Mouse (Mus musculus) MEL (cell line): ENCODE measurements around the gene Rassf10. TPM values are rescaled to one million over a fixed set of nuclear protein-coding genes. Genes with fewer than 3 reads are reported as not detected.

ENCODE experiments used
- DNase-seq: peaks from one replicate; pipeline ENCODE4 v3.0.0; 2011; ENCODE audit warnings: low read depth, low spot score
- H3K27ac ChIP-seq: 2 replicates; pipeline ENCODE4 v1.5.1; 2012; ENCODE audit warnings: low read depth, mild to moderate bottlenecking, control low read depth, low read length, moderate library complexity; ENCODE audit not compliant: control insufficient read depth
- H3K27me3 ChIP-seq, 2 experiments: fragments of 150-350 bp in 1 of 2; sonication (generic) in 1 of 2; 2 replicates each; pipeline ENCODE4 v1.6.1; 2012; ENCODE audit warnings: low read length in 2 of 2, mild to moderate bottlenecking in 2 of 2, improper control_type of control experiment in 1 of 2, moderate library complexity in 1 of 2; ENCODE audit not compliant: insufficient read depth in 2 of 2, control insufficient read depth in 1 of 2
- H3K36me3 ChIP-seq, 2 experiments: 2 replicates each; pipeline ENCODE4 v1.6.1; 2012 to 2014; ENCODE audit warnings: low read length in 2 of 2, improper control_type of control experiment in 1 of 2, inconsistent platforms in 1 of 2, mild to moderate bottlenecking in 1 of 2; ENCODE audit not compliant: insufficient read depth in 2 of 2, control insufficient read depth in 1 of 2
- H3K4me1 ChIP-seq, 2 experiments: fragments of 150-350 bp in 1 of 2; sonication (generic) in 1 of 2; 2 replicates each; pipeline ENCODE4 v1.6.1; 2012; ENCODE audit warnings: low read length in 2 of 2, improper control_type of control experiment in 1 of 2, mild to moderate bottlenecking in 1 of 2; ENCODE audit not compliant: insufficient read depth in 2 of 2, control insufficient read depth in 1 of 2
- H3K4me3 ChIP-seq, 2 experiments: fragments of 150-350 bp in 1 of 2; sonication (generic) in 1 of 2; 2 replicates each; pipeline ENCODE4 v1.5.1; 2012; ENCODE audit warnings: low read depth in 2 of 2, low read length in 2 of 2, mild to moderate bottlenecking in 2 of 2, moderate library complexity in 2 of 2, control low read depth in 1 of 2, improper control_type of control experiment in 1 of 2; ENCODE audit not compliant: control insufficient read depth in 1 of 2, insufficient read depth in 1 of 2
- H3K79me2 ChIP-seq: 2 replicates; pipeline ENCODE4 v1.6.1; 2012; ENCODE audit warnings: mild to moderate bottlenecking, low read length, moderate library complexity; ENCODE audit not compliant: control insufficient read depth, poor library complexity, insufficient read depth
- H3K9ac ChIP-seq: 2 replicates; pipeline ENCODE4 v1.6.1; 2012; ENCODE audit warnings: low read depth, mild to moderate bottlenecking, control low read depth, low read length, moderate library complexity; ENCODE audit not compliant: control insufficient read depth, poor library complexity, severe bottlenecking
- H3K9me3 ChIP-seq: fragments of 150-350 bp; sonication (generic); replicated peaks from 2 replicates; pipeline ENCODE4 v1.6.1; 2012; ENCODE audit warnings: mild to moderate bottlenecking, low read length, improper control_type of control experiment, moderate library complexity; ENCODE audit not compliant: insufficient read depth
- BHLHE40 ChIP-seq: IDR thresholded peaks from 2 replicates; pipeline ENCODE4 v1.6.1; 2012; ENCODE audit warnings: low read depth, mild to moderate bottlenecking, inconsistent platforms, low read length, improper control_type of control experiment, borderline replicate concordance
- CHD1 ChIP-seq: IDR thresholded peaks from 2 replicates; pipeline ENCODE4 v1.6.1; 2012; ENCODE audit warnings: low read depth, mild to moderate bottlenecking, inconsistent platforms, low read length, improper control_type of control experiment
- CHD2 ChIP-seq: IDR thresholded peaks from 2 replicates; pipeline ENCODE4 v1.6.1; 2011; ENCODE audit warnings: low read length, improper control_type of control experiment
- CTCF ChIP-seq, 3 experiments: IDR thresholded peaks in 2 of 3; conservative IDR thresholded peaks in 1 of 3; 2 replicates each; pipeline ENCODE4 v1.5.1; 2011 to 2012; ENCODE audit warnings: low read length in 3 of 3, low read depth in 2 of 3, mild to moderate bottlenecking in 2 of 3, improper control_type of control experiment in 1 of 3, inconsistent platforms in 1 of 3, mixed read lengths in 1 of 3, moderate library complexity in 1 of 3; ENCODE audit not compliant: control insufficient read depth in 1 of 3, insufficient read depth in 1 of 3, poor library complexity in 1 of 3, severe bottlenecking in 1 of 3
- E2F4 ChIP-seq: IDR thresholded peaks from 2 replicates; pipeline ENCODE4 v1.6.1; 2011; ENCODE audit warnings: low read depth, low read length, improper control_type of control experiment, borderline replicate concordance
- EP300 ChIP-seq, 2 experiments: IDR thresholded peaks; 2 replicates each; pipeline ENCODE4 v1.6.1; 2011; ENCODE audit warnings: improper control_type of control experiment in 2 of 2, low read length in 2 of 2, low read depth in 1 of 2, mild to moderate bottlenecking in 1 of 2
- GABPA ChIP-seq: IDR thresholded peaks from 2 replicates; pipeline ENCODE4 v1.6.1; 2012; ENCODE audit warnings: low read depth, mild to moderate bottlenecking, inconsistent platforms, low read length, improper control_type of control experiment, moderate library complexity
- HCFC1 ChIP-seq: IDR thresholded peaks from 2 replicates; pipeline ENCODE4 v1.6.1; 2012; ENCODE audit warnings: low read depth, mild to moderate bottlenecking, inconsistent platforms, low read length, improper control_type of control experiment, moderate library complexity
- KAT2A ChIP-seq: conservative IDR thresholded peaks from 2 replicates; pipeline ENCODE4 v1.6.1; 2012; ENCODE audit warnings: low read depth, low read length, improper control_type of control experiment, inconsistent platforms
- MAZ ChIP-seq: IDR thresholded peaks from 2 replicates; pipeline ENCODE4 v1.6.1; 2012; ENCODE audit warnings: low read depth, mild to moderate bottlenecking, inconsistent platforms, low read length, improper control_type of control experiment
- MEF2A ChIP-seq: IDR thresholded peaks from 2 replicates; pipeline ENCODE4 v1.6.1; 2014; ENCODE audit warnings: low read depth, mild to moderate bottlenecking, inconsistent platforms, low read length, improper control_type of control experiment; ENCODE audit not compliant: poor library complexity, insufficient replicate concordance, severe bottlenecking; ENCODE audit errors: extremely low read depth
- MXI1 ChIP-seq: IDR thresholded peaks from 2 replicates; pipeline ENCODE4 v1.6.1; 2011; ENCODE audit warnings: mild to moderate bottlenecking, low read depth, low read length, improper control_type of control experiment
- POLR2A ChIP-seq, 2 experiments: IDR thresholded peaks; 2 replicates each; pipeline ENCODE4 v1.6.1; 2011 to 2012; ENCODE audit warnings: low read length in 2 of 2, mild to moderate bottlenecking in 2 of 2, control low read depth in 1 of 2, improper control_type of control experiment in 1 of 2, low read depth in 1 of 2, moderate library complexity in 1 of 2; ENCODE audit not compliant: control insufficient read depth in 1 of 2, insufficient read depth in 1 of 2, poor library complexity in 1 of 2
- POLR2AphosphoS5 ChIP-seq: IDR thresholded peaks from 2 replicates; pipeline ENCODE4 v1.6.1; 2012; ENCODE audit warnings: low read depth, borderline replicate concordance, mild to moderate bottlenecking, inconsistent platforms, low read length, moderate library complexity, mixed read lengths
- RAD21 ChIP-seq: IDR thresholded peaks from 2 replicates; pipeline ENCODE4 v1.6.1; 2011; ENCODE audit warnings: mild to moderate bottlenecking, low read depth, low read length, improper control_type of control experiment
- RCOR1 ChIP-seq: IDR thresholded peaks from 2 replicates; pipeline ENCODE4 v1.6.1; 2012; ENCODE audit warnings: low read depth, mild to moderate bottlenecking, inconsistent platforms, low read length, improper control_type of control experiment
- SMC3 ChIP-seq: IDR thresholded peaks from 2 replicates; pipeline ENCODE4 v1.6.1; 2011; ENCODE audit warnings: low read depth, low read length, improper control_type of control experiment
- TBP ChIP-seq: IDR thresholded peaks from 2 replicates; pipeline ENCODE4 v1.8.0; 2011; ENCODE audit warnings: low read depth, low read length, improper control_type of control experiment
- TCF12 ChIP-seq: IDR thresholded peaks from 2 replicates; pipeline ENCODE4 v1.6.1; 2014; ENCODE audit warnings: low read depth, mild to moderate bottlenecking, inconsistent platforms, low read length, improper control_type of control experiment, moderate library complexity
- ZC3H11A ChIP-seq: IDR thresholded peaks from 2 replicates; pipeline ENCODE4 v1.6.1; 2012; ENCODE audit warnings: low read depth, mild to moderate bottlenecking, inconsistent platforms, low read length, improper control_type of control experiment
- ZKSCAN1 ChIP-seq: IDR thresholded peaks from 2 replicates; pipeline ENCODE4 v1.6.1; 2012; ENCODE audit warnings: low read depth, mild to moderate bottlenecking, inconsistent platforms, low read length, improper control_type of control experiment, moderate library complexity
- ZNF384 ChIP-seq: IDR thresholded peaks from 2 replicates; pipeline ENCODE4 v1.6.1; 2012; ENCODE audit warnings: low read depth, mild to moderate bottlenecking, inconsistent platforms, low read length, improper control_type of control experiment
- polyA plus RNA-seq, 2 experiments: library from polyadenylated mRNA; stranded (reverse) in 1 of 2; unstranded in 1 of 2; fragments of >175 nt in 1 of 2; fragments of >200 nt in 1 of 2; gene quantifications; 2 replicates each; pipeline versions ENCODE4 v1.2.1 to v1.2.4; 2012; ENCODE audit warnings: low replicate concordance in 2 of 2, low read depth in 1 of 2; ENCODE audit not compliant: insufficient read length in 2 of 2, insufficient read depth in 1 of 2, missing spikeins in 1 of 2
- total RNA-seq: library from RNA; depleted of rRNA; stranded (reverse); fragments of 300-350 nt; gene quantifications from 2 replicates; pipeline ENCODE4 v1.2.3, GENCODE M21; 2012

Gene Rassf10
- total and polyA plus RNA-seq, 3 experiments: not detected

GRCm38 (mm10) chr7:112943056-112943455 is 10.7 kb upstream of the Rassf10 start:
- no peak overlapping the region for H3K9ac ChIP-seq
- no peak overlapping the region for H3K4me3 ChIP-seq
- H3K79me2 ChIP-seq: no peaks in the 10 kb centered on the region
- no peaks in the 10 kb centered on the region for H3K36me3 ChIP-seq
- TF ChIP-seq MAZ (no peak), RCOR1 (no peak)
- H3K27ac ChIP-seq: no peak overlapping the region
- H3K9me3 ChIP-seq: no peaks in the 10 kb centered on the region
- no peaks in the 10 kb centered on the region for H3K4me1 ChIP-seq
- H3K27me3 ChIP-seq: no peaks in the 10 kb centered on the region
- no peak for DNase-seq

- H3K4me1 ChIP-seq: no peaks in the 10 kb centered on the region
Observed at GRCm38 (mm10) chr7:112946706-112947105, 7.1 kb upstream of the Rassf10 start.

GRCm38 (mm10) chr7:112954351-112955102 is 765 bp downstream of the Rassf10 start:
- H3K36me3 ChIP-seq: no peaks in the 10 kb centered on the region
- H3K79me2 ChIP-seq: no peaks in the 10 kb centered on the region
- no peaks in the 10 kb centered on the region for H3K4me1 ChIP-seq
- H3K4me3 ChIP-seq: no peak overlapping the region
- no peak overlapping the region for H3K9ac ChIP-seq
- H3K27me3 ChIP-seq: no peaks in the 10 kb centered on the region
- no peak for TF ChIP-seq MXI1
- TF ChIP-seq RAD21: no peak
- no peak for TF ChIP-seq KAT2A
- TF ChIP-seq POLR2AphosphoS5: no peak
- TF ChIP-seq MEF2A: no peak
- no peak for TF ChIP-seq SMC3
- no peak for TF ChIP-seq EP300 (IDR thresholded peaks at IDR 0.05; ENCODE audit: low read depth in 1 of 2, low read length in 2 of 2)
- TF ChIP-seq E2F4: no peak
- no peak for TF ChIP-seq TCF12
- DNase-seq: no peak
- H3K27ac ChIP-seq: no peak overlapping the region
- H3K9me3 ChIP-seq: no peaks in the 10 kb centered on the region

More at GRCm38 (mm10) chr7:112946706-112947105, 7.1 kb upstream of the Rassf10 start:
- TF ChIP-seq SMC3 (no peak), TBP (no peak), RCOR1 (no peak), BHLHE40 (no peak), ZNF384 (no peak), CHD2 (no peak), ZC3H11A (no peak), HCFC1 (no peak), CHD1 (no peak), POLR2AphosphoS5 (no peak), CTCF (IDR thresholded peaks at IDR 0.05 in 2 of 3, conservative IDR thresholded peaks at IDR 0.05 in 1 of 3; ENCODE audit: control insufficient read depth in 1 of 3, insufficient read depth in 1 of 3, low read depth in 2 of 3, low read length in 3 of 3, poor library complexity in 1 of 3, severe bottlenecking in 1 of 3) (no peak), POLR2A (IDR thresholded peaks at IDR 0.05; ENCODE audit: control insufficient read depth in 1 of 2, insufficient read depth in 1 of 2, low read depth in 1 of 2, low read length in 2 of 2, poor library complexity in 1 of 2) (no peak), GABPA (no peak), ZKSCAN1 (no peak), E2F4 (no peak), TCF12 (no peak)
- H3K36me3 ChIP-seq: no peaks in the 10 kb centered on the region
- no peak overlapping the region for H3K9ac ChIP-seq
- H3K27me3 ChIP-seq: no peaks in the 10 kb centered on the region
- no peaks in the 10 kb centered on the region for H3K79me2 ChIP-seq
- H3K27ac ChIP-seq: no peak overlapping the region
- no peak overlapping the region for H3K4me3 ChIP-seq
- no peak for DNase-seq
- H3K9me3 ChIP-seq: no peaks in the 10 kb centered on the region
